27 mouse cellular contexts compared by ENCODE assay signal in genomic region chr17:78608716-78609115, GRCm38 (mm10).
DNase-seq lines count a peak whose midpoint lies in the region; ATAC-seq and TF ChIP-seq lines count a peak whose summit lies in the region.
"Had no signal": no experiment of that assay in that cellular context is flagged by ENCODE, and none has a peak within 500 bp of the region (broad histone marks: within the 10 kb centered on the region; RNA-seq: fewer than 3 reads in every experiment).

No protein-coding gene starts in this region.

- no peak overlapping the region for H3K9ac ChIP-seq in heart, embryonic 11.5 days (ENCODE audit: low read depth, low read length)
- H3K9ac ChIP-seq in hindbrain, embryonic 11.5 days (ENCODE audit: low read depth, low read length): no peak overlapping the region
- H3K9ac ChIP-seq in hindbrain, postnatal 0 days (replicated peaks; ENCODE audit: low read length): no peak overlapping the region
- H3K9ac ChIP-seq: embryonic facial prominence, embryonic 13.5 days; forebrain, embryonic 12.5 days; forebrain, embryonic 15.5 days; heart, embryonic 12.5 days; heart, embryonic 15.5 days; hindbrain, embryonic 13.5 days had no signal

- H3K4me3 ChIP-seq in heart, embryonic 11.5 days (ENCODE audit: low read depth, low read length): no peak overlapping the region
- no peak overlapping the region for H3K4me3 ChIP-seq in hindbrain, embryonic 11.5 days (ENCODE audit: low read depth, low read length)
- H3K4me3 ChIP-seq in hindbrain, postnatal 0 days (ENCODE audit: low read length): no peak overlapping the region
- H3K4me3 ChIP-seq in limb, embryonic 10.5 days: peak overlapping the region; percentile 17; the same call in 1 of the 2 replicates
- H3K4me3 ChIP-seq: embryonic facial prominence, embryonic 10.5 days; embryonic facial prominence, embryonic 13.5 days; erythroblast, embryonic 14.5 days; forebrain, embryonic 12.5 days; forebrain, embryonic 15.5 days; heart, adult 2 months; heart, embryonic 12.5 days; heart, embryonic 15.5 days; hindbrain, embryonic 13.5 days had no signal

- DNase-seq in heart, adult 11 months: peak; percentile 76
- DNase-seq in hindbrain, embryonic 11.5 days (ENCODE audit: low spot score): peak; percentile 22
- DNase-seq in hindbrain, postnatal 0 days (ENCODE audit: low spot score): no peak
- peak; percentile 27 for DNase-seq in testis, postnatal 10 days (ENCODE audit: low spot score)
- DNase-seq in testis, postnatal 14 days (ENCODE audit: low spot score): no peak
- DNase-seq in limb, embryonic 10.5 days (ENCODE audit: low spot score): no peak
- no peak for DNase-seq in left cerebral cortex, adult 18-20 months (ENCODE audit: low spot score in 2 of 2)
- DNase-seq: adrenal gland, adult 2 months; adrenal gland, postnatal 14 days; cerebellum, adult 11 months; cerebellum, adult 2 months; cerebellum, postnatal 10 days; cerebellum, postnatal 36 days; gastrocnemius, postnatal 25 days; heart, adult 2 months; heart, postnatal 10 days; heart, postnatal 36 days had no signal

- no peak for TF ChIP-seq CTCF in hindbrain, postnatal 0 days (IDR thresholded peaks at IDR 0.05; ENCODE audit: low read depth)

- no peaks in the 10 kb centered on the region for H3K4me1 ChIP-seq in heart, embryonic 11.5 days (ENCODE audit: control insufficient read depth, insufficient read depth, low read length)
- H3K4me1 ChIP-seq in hindbrain, embryonic 11.5 days (replicated peaks; ENCODE audit: control insufficient read depth, insufficient read depth, low read length): no peaks in the 10 kb centered on the region
- no peaks in the 10 kb centered on the region for H3K4me1 ChIP-seq in hindbrain, postnatal 0 days (ENCODE audit: insufficient read depth, low read length)
- H3K4me1 ChIP-seq in limb, embryonic 10.5 days: peaks cover 26% of the 10 kb centered on the region
- H3K4me1 ChIP-seq: embryonic facial prominence, embryonic 13.5 days; forebrain, embryonic 12.5 days; heart, embryonic 12.5 days; heart, embryonic 15.5 days had no signal

- no peak overlapping the region for H3K4me2 ChIP-seq in heart, embryonic 11.5 days
- no peak overlapping the region for H3K4me2 ChIP-seq in hindbrain, embryonic 11.5 days (replicated peaks; ENCODE audit: low read depth, low read length)
- H3K4me2 ChIP-seq in hindbrain, postnatal 0 days (ENCODE audit: low read depth, low read length): no peak overlapping the region
- H3K4me2 ChIP-seq: embryonic facial prominence, embryonic 13.5 days; forebrain, embryonic 12.5 days; forebrain, embryonic 15.5 days; heart, embryonic 12.5 days; heart, embryonic 15.5 days; hindbrain, embryonic 13.5 days had no signal

- H3K36me3 ChIP-seq in heart, embryonic 11.5 days (ENCODE audit: control insufficient read depth, insufficient read depth, low read length): no peaks in the 10 kb centered on the region
- H3K36me3 ChIP-seq in hindbrain, embryonic 11.5 days (ENCODE audit: control insufficient read depth, insufficient read depth, low read length): no peaks in the 10 kb centered on the region
- H3K36me3 ChIP-seq in hindbrain, postnatal 0 days (ENCODE audit: insufficient read depth, low read length): no peaks in the 10 kb centered on the region
- no peaks in the 10 kb centered on the region for H3K36me3 ChIP-seq in limb, embryonic 10.5 days
- H3K36me3 ChIP-seq: embryonic facial prominence, embryonic 10.5 days; embryonic facial prominence, embryonic 13.5 days; forebrain, embryonic 12.5 days; forebrain, embryonic 15.5 days; G1E; heart, embryonic 12.5 days; heart, embryonic 15.5 days; hindbrain, embryonic 13.5 days had no signal

- H3K27ac ChIP-seq in heart, embryonic 11.5 days (ENCODE audit: low read depth, low read length): no peak overlapping the region
- H3K27ac ChIP-seq in hindbrain, embryonic 11.5 days (ENCODE audit: low read depth, low read length): no peak overlapping the region
- H3K27ac ChIP-seq in hindbrain, postnatal 0 days: no peak overlapping the region
- no peak overlapping the region for H3K27ac ChIP-seq in limb, embryonic 10.5 days
- H3K27ac ChIP-seq: embryonic facial prominence, embryonic 10.5 days; embryonic facial prominence, embryonic 13.5 days; forebrain, embryonic 12.5 days; forebrain, embryonic 15.5 days; heart, adult 2 months; heart, embryonic 15.5 days; hindbrain, embryonic 13.5 days had no signal

- 72% methylated on average over 8 of the region's 8 CpGs for WGBS in heart, embryonic 11.5 days (ENCODE audit: insufficient replicate concordance)
- 74% methylated on average over 8 of the region's 8 CpGs for WGBS in hindbrain, embryonic 11.5 days
- 81% methylated on average over 8 of the region's 8 CpGs for WGBS in hindbrain, postnatal 0 days
- WGBS in limb, embryonic 10.5 days: 72% methylated on average over 8 of the region's 8 CpGs

- ATAC-seq in heart, embryonic 11.5 days (replicated peaks; ENCODE audit: insufficient number of reproducible peaks, low FRiP score, low TSS enrichment): no peak
- 0 out of 2 replicates have a peak, but pooled peaks have one; percentile 5 for ATAC-seq in hindbrain, embryonic 11.5 days (ENCODE audit: low FRiP score)
- no peak for ATAC-seq in hindbrain, postnatal 0 days
- ATAC-seq: forebrain, embryonic 15.5 days had no signal

- H3K9me3 ChIP-seq in heart, embryonic 11.5 days (replicated peaks; ENCODE audit: control insufficient read depth, low read length): no peaks in the 10 kb centered on the region
- H3K9me3 ChIP-seq in hindbrain, embryonic 11.5 days (ENCODE audit: control insufficient read depth, low read length): no peaks in the 10 kb centered on the region
- H3K9me3 ChIP-seq in hindbrain, postnatal 0 days (ENCODE audit: low read length): no peaks in the 10 kb centered on the region
- no peaks in the 10 kb centered on the region for H3K9me3 ChIP-seq in limb, embryonic 10.5 days (replicated peaks)
- H3K9me3 ChIP-seq: embryonic facial prominence, embryonic 10.5 days; embryonic facial prominence, embryonic 13.5 days; forebrain, embryonic 12.5 days; forebrain, embryonic 15.5 days; G1E; heart, embryonic 12.5 days; heart, embryonic 15.5 days; hindbrain, embryonic 13.5 days had no signal

- H3K27me3 ChIP-seq in heart, embryonic 11.5 days (ENCODE audit: control insufficient read depth, insufficient read depth, low read length): no peaks in the 10 kb centered on the region
- no peaks in the 10 kb centered on the region for H3K27me3 ChIP-seq in hindbrain, embryonic 11.5 days (ENCODE audit: control insufficient read depth, insufficient read depth, low read length)
- no peaks in the 10 kb centered on the region for H3K27me3 ChIP-seq in hindbrain, postnatal 0 days (ENCODE audit: insufficient read depth, low read length)
- peaks cover 25% of the 10 kb centered on the region for H3K27me3 ChIP-seq in limb, embryonic 10.5 days (ENCODE audit: low read depth, poor library complexity, severe bottlenecking)
- H3K27me3 ChIP-seq: embryonic facial prominence, embryonic 13.5 days; forebrain, embryonic 12.5 days; forebrain, embryonic 15.5 days; heart, embryonic 12.5 days; heart, embryonic 15.5 days; hindbrain, embryonic 13.5 days had no signal

Comparison
In these comparisons a context has a peak if more than half of its experiments do, and no peak if none do; other contexts are left out.
1. DNase-seq: peak in heart, adult 11 months (single experiment), hindbrain, embryonic 11.5 days (single experiment) and testis, postnatal 10 days (single experiment); none in hindbrain, postnatal 0 days (single experiment), testis, postnatal 14 days (single experiment), limb, embryonic 10.5 days (single experiment) and left cerebral cortex, adult 18-20 months (0 of 2).